Mouse (Mus musculus) hindbrain, postnatal 0 days (tissue): ENCODE results near the gene Hexb. TPM values are rescaled to one million over a fixed set of nuclear protein-coding genes. Genes with fewer than 3 reads are reported as not detected.

Source experiments
- ATAC-seq: fragments of 200-750 bp; cut with Nextera tagmentation; 2 replicates; pipeline ENCODE4 v1.8.0; 2017; ENCODE audit warnings: mild to moderate bottlenecking, moderate TSS enrichment, moderate library complexity
- DNase-seq: peaks from one replicate; pipeline ENCODE4 v3.0.0-alpha.2; 2015; ENCODE audit warnings: low spot score
- H3K27ac ChIP-seq: fragments of 300-500 bp; sonication (generic); 2 replicates; pipeline ENCODE4 v1.5.1; 2014; ENCODE audit warnings: mild to moderate bottlenecking
- H3K27me3 ChIP-seq: fragments of 300-500 bp; sonication (generic); 2 replicates; pipeline ENCODE4 v1.6.1; 2014; ENCODE audit warnings: low read length, mixed read lengths; ENCODE audit not compliant: insufficient read depth
- H3K36me3 ChIP-seq: fragments of 300-500 bp; sonication (generic); 2 replicates; pipeline ENCODE4 v1.6.1; 2014; ENCODE audit warnings: low read length, mixed read lengths; ENCODE audit not compliant: insufficient read depth
- H3K4me1 ChIP-seq: fragments of 300-500 bp; sonication (generic); 2 replicates; pipeline ENCODE4 v1.6.1; 2014; ENCODE audit warnings: antibody characterized with exemption, low read length, mixed read lengths; ENCODE audit not compliant: insufficient read depth
- H3K4me2 ChIP-seq: fragments of 300-500 bp; sonication (generic); 2 replicates; pipeline ENCODE4 v1.6.1; 2014; ENCODE audit warnings: low read depth, mild to moderate bottlenecking, low read length, moderate library complexity, mixed read lengths
- H3K4me3 ChIP-seq: fragments of 300-500 bp; sonication (generic); 2 replicates; pipeline ENCODE4 v1.5.1; 2014; ENCODE audit warnings: low read length
- H3K9ac ChIP-seq: fragments of 300-500 bp; sonication (generic); replicated peaks from 2 replicates; pipeline ENCODE4 v1.6.1; 2014; ENCODE audit warnings: mild to moderate bottlenecking, low read length, moderate library complexity, mixed read lengths
- H3K9me3 ChIP-seq: fragments of 300-500 bp; sonication (generic); 2 replicates; pipeline ENCODE4 v1.6.1; 2016; ENCODE audit warnings: low read length, mixed read lengths
- CTCF ChIP-seq: IDR thresholded peaks from 2 replicates; pipeline ENCODE4 v1.5.1; 2016; ENCODE audit warnings: antibody characterized with exemption, control low read depth, low read depth
- WGBS: fragments of 180-500 bp; shearing (Covaris S2); extraction: QIAGEN DNeasy Blood & Tissue Kit; methylation state at CpG from one replicate; pipeline ENCODE4 v1.1.7; 2014; 5-methylcytosine and 5-hydroxymethylcytosine counted together
- polyA plus RNA-seq: library from polyadenylated mRNA; unstranded; fragments of >200 nt; fragmentation: Nextera tagmentation; extraction: Ambion mirVana; gene quantifications from 2 replicates; pipeline ENCODE4 v1.2.1, GENCODE M21; 2015
- total RNA-seq: library from RNA; depleted of rRNA; stranded (reverse); fragments of >200 nt; gene quantifications from 2 replicates; pipeline ENCODE4 v1.2.3, GENCODE M21; 2014

Hexb gene
- total and polyA plus RNA-seq, 2 experiments from 2014 or later = 65.4 to 66.4 TPM

- Histone ChIP-seq H3K4me1 (no peaks in the 10 kb centered on the region), H3K4me2 (no peak overlapping the region), H3K9me3 (no peaks in the 10 kb centered on the region), H3K9ac (no peak overlapping the region), H3K36me3 (peaks cover 5% of the 10 kb centered on the region; the same call in 1 of the 2 replicates), H3K27me3 (no peaks in the 10 kb centered on the region), H3K27ac (no peak overlapping the region), H3K4me3 (no peak overlapping the region)
- DNase-seq (no peak), ATAC-seq (no peak)
- TF ChIP-seq CTCF = no peak
- 87% methylated on average over 4 of the region's 4 CpGs for WGBS
These were observed 11.8 kb downstream of the Hexb start for GRCm38 (mm10) chr13:97186346-97186745.

DNA sequence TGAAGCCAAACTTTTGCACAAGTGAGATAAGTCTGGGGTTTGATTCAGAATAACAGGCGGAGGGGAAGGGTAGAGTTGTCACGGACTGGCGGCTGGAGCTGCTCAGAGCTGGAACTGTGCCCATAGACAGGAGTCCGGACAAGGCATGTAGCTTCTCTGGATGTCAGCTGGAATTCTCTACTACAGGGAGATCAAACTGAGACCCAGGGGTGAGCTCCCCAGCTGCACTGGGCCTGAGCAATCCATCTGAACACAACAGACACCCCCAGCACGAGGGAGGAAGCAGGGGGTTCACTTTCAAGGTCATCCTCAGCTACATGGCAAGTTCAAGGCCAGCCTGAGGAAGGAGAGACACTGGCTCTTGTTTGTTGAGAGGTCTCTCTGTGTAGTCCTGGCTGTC, 13.5 kb downstream of the Hexb start:
- Histone ChIP-seq H3K4me2 (no peak overlapping the region), H3K4me3 (no peak overlapping the region), H3K27me3 (no peaks in the 10 kb centered on the region), H3K9ac (no peak overlapping the region), H3K27ac (no peak overlapping the region), H3K4me1 (no peaks in the 10 kb centered on the region), H3K36me3 (peaks cover 8% of the 10 kb centered on the region; the same call in 1 of the 2 replicates), H3K9me3 (no peaks in the 10 kb centered on the region)
- no peak for TF ChIP-seq CTCF
- DNase-seq (peak; percentile 18), ATAC-seq (no peak)
- 42% methylated on average over 5 of the region's 5 CpGs for WGBS

- no peak overlapping the region for H3K9ac ChIP-seq
- no peak for TF ChIP-seq CTCF
- no peaks in the 10 kb centered on the region for H3K27me3 ChIP-seq
- WGBS = over 99% methylated on average over 2 of the region's 2 CpGs
- DNase-seq (no peak), ATAC-seq (no peak)
- peaks cover 11% of the 10 kb centered on the region; the same call in 1 of the 2 replicates for H3K36me3 ChIP-seq
- H3K4me1 ChIP-seq = no peaks in the 10 kb centered on the region
- no peak overlapping the region for H3K4me3 ChIP-seq
- no peaks in the 10 kb centered on the region for H3K9me3 ChIP-seq
- no peak overlapping the region for H3K4me2 ChIP-seq
- no peak overlapping the region for H3K27ac ChIP-seq
These were observed 14.0 kb downstream of the Hexb start for GRCm38 (mm10) chr13:97184168-97184567.

DNA sequence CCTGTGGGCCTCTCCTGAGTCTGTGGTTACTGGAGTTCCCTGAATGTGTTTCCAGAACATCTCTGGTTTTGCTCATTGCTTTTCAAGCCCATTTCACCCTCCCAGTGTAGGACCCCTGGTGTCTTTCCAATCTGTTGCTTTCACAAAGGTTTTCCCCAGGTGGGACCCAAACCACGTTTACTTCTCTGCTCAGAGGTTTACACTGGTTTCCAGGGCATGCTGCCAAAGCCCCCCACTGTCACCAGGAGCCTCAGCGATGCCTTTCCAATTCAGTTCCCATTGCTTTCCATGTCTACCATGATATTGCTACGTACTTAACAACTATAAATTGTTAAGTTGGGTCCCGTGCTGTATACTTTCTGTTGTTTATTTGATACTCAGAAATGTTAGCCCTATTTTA, 15.3 kb downstream of the Hexb start:
- Histone ChIP-seq H3K9ac (no peak overlapping the region), H3K27me3 (no peaks in the 10 kb centered on the region), H3K4me2 (no peak overlapping the region), H3K4me1 (no peaks in the 10 kb centered on the region), H3K4me3 (no peak overlapping the region), H3K36me3 (peaks cover 16% of the 10 kb centered on the region; the same call in 1 of the 2 replicates), H3K9me3 (no peaks in the 10 kb centered on the region), H3K27ac (no peak overlapping the region)
- no peak for DNase-seq
- 57% methylated on average over 4 of the region's 4 CpGs for WGBS
- ATAC-seq = no peak
- no peak for TF ChIP-seq CTCF

DNA sequence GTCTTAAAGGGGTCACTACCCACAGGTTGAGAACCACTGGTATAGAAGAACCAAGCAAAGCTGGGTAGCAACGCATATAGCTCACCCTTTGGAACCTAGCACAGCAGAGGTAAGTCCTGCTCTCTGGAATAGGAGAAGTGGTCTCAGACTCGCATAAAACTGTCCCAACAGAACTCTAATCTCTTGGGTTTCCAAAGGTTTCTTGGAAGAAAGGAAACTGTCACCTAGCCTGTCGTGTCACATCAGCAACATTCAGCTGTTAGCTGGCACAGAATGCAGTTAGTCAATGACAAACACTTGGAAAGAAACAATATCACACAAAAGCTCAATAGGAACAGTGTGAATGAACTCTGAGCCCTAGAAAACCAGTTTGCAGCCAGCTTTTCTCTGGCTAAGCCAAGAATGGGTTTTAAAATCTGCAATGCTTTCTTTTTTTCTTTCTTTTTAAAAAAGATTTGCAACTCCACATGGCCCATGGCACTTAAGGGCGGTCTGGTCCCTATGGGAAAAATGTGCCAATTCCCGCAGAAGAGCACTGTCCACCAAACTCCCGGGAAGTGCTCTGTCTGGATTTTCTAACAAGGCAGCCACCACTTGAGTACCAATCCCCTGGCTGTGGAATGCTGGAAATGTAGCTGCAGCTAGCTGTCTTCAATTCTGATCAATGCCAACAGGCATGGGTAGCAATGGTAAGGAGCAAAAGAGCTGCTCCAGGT, 17.9 kb downstream of the Hexb start:
- H3K27ac ChIP-seq = no peak overlapping the region
- H3K27me3 ChIP-seq = no peaks in the 10 kb centered on the region
- H3K36me3 ChIP-seq = peaks cover 34% of the 10 kb centered on the region
- WGBS = 57% methylated on average over 6 of the region's 6 CpGs
- H3K9ac ChIP-seq = no peak overlapping the region
- no peak overlapping the region for H3K4me2 ChIP-seq
- ATAC-seq (no peak), DNase-seq (no peak)
- TF ChIP-seq CTCF = no peak
- H3K4me3 ChIP-seq = no peak overlapping the region
- H3K9me3 ChIP-seq = no peaks in the 10 kb centered on the region
- H3K4me1 ChIP-seq = no peaks in the 10 kb centered on the region

DNA sequence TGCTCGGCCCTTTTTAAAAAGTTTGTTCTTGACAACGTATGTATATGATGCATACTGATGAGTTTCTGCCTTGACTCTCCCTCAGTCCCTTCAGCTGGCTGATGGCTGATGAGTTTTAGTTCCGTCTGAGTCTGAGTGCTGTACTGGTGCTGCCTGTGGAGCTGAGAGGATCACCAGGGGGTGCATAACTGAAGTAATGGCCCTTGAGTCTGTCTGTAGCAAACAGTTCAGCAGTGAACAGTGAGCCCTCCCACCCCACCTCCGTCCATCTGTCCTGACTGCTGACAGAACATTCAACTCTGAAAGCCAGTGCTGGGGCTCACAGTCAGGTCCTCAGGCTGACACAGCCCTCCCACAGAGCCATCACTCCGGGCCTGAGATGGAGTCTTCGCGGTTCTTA, 19.2 kb downstream of the Hexb start:
- DNase-seq (no peak), ATAC-seq (no peak)
- Histone ChIP-seq H3K9ac (no peak overlapping the region), H3K9me3 (no peaks in the 10 kb centered on the region), H3K27ac (no peak overlapping the region), H3K4me3 (no peak overlapping the region), H3K4me1 (no peaks in the 10 kb centered on the region), H3K27me3 (no peaks in the 10 kb centered on the region), H3K4me2 (no peak overlapping the region), H3K36me3 (peaks cover 46% of the 10 kb centered on the region)
- WGBS = 63% methylated on average over 7 of the region's 7 CpGs
- no peak for TF ChIP-seq CTCF

- no peaks in the 10 kb centered on the region for H3K4me1 ChIP-seq
- no peak overlapping the region for H3K4me3 ChIP-seq
- no peak overlapping the region for H3K9ac ChIP-seq
- ATAC-seq (no peak), DNase-seq (no peak)
- H3K36me3 ChIP-seq = peaks cover 59% of the 10 kb centered on the region
- no peak overlapping the region for H3K4me2 ChIP-seq
- no peaks in the 10 kb centered on the region for H3K27me3 ChIP-seq
- 84% methylated on average over 5 of the region's 5 CpGs for WGBS
- no peak for TF ChIP-seq CTCF
- H3K9me3 ChIP-seq = no peaks in the 10 kb centered on the region
- H3K27ac ChIP-seq = no peak overlapping the region
These were observed 21.4 kb downstream of the Hexb start for GRCm38 (mm10) chr13:97176731-97177130.
